Mouse (Mus musculus) lung, postnatal 0 days (tissue): Measurements from ENCODE around the gene Acp2. TPM values are rescaled to one million over a fixed set of nuclear protein-coding genes. Genes with fewer than 3 reads are reported as not detected.

ENCODE experiments used
- ATAC-seq: fragments of 200-750 bp; cut with Nextera tagmentation; 2 replicates; pipeline ENCODE4 v1.8.0; 2017; ENCODE audit warnings: moderate library complexity
- DNase-seq: peaks from one replicate; pipeline ENCODE4 v3.0.0-alpha.2; 2016; ENCODE audit warnings: low spot score
- H3K27ac ChIP-seq: fragments of 300-500 bp; sonication (generic); 2 replicates; pipeline ENCODE4 v1.5.1; 2014; ENCODE audit warnings: antibody characterized with exemption, mild to moderate bottlenecking, low read length, mixed read lengths
- H3K27me3 ChIP-seq: fragments of 300-500 bp; sonication (generic); replicated peaks from 2 replicates; pipeline ENCODE4 v1.6.1; 2014; ENCODE audit warnings: low read length, mixed read lengths; ENCODE audit not compliant: insufficient read depth
- H3K36me3 ChIP-seq: fragments of 300-500 bp; sonication (generic); 2 replicates; pipeline ENCODE4 v1.6.1; 2014; ENCODE audit warnings: low read length, mixed read lengths; ENCODE audit not compliant: insufficient read depth
- H3K4me1 ChIP-seq: fragments of 300-500 bp; sonication (generic); 2 replicates; pipeline ENCODE4 v1.6.1; 2014; ENCODE audit warnings: antibody characterized with exemption, low read depth, low read length, mixed read lengths; ENCODE audit not compliant: insufficient read depth
- H3K4me2 ChIP-seq: fragments of 300-500 bp; sonication (generic); replicated peaks from 2 replicates; pipeline ENCODE4 v1.6.1; 2014; ENCODE audit warnings: low read depth, mild to moderate bottlenecking, low read length, moderate library complexity, mixed read lengths
- H3K4me3 ChIP-seq: fragments of 300-500 bp; sonication (generic); 2 replicates; pipeline ENCODE4 v1.5.1; 2014; ENCODE audit warnings: low read depth, low read length
- H3K9ac ChIP-seq: fragments of 300-500 bp; sonication (generic); replicated peaks from 2 replicates; pipeline ENCODE4 v1.6.1; 2014; ENCODE audit warnings: low read depth, mild to moderate bottlenecking
- H3K9me3 ChIP-seq: fragments of 300-500 bp; sonication (generic); 2 replicates; pipeline ENCODE4 v1.6.1; 2016; ENCODE audit warnings: low read length, mixed read lengths
- CTCF ChIP-seq: IDR thresholded peaks from 2 replicates; pipeline ENCODE4 v1.5.1; 2016; ENCODE audit warnings: antibody characterized with exemption, mild to moderate bottlenecking
- EP300 ChIP-seq: IDR thresholded peaks from 2 replicates; pipeline ENCODE4 v1.6.1; 2016; ENCODE audit warnings: antibody characterized with exemption, mild to moderate bottlenecking, control low read depth
- whole genome bisulfite sequencing: fragments of 180-500 bp; shearing (Covaris S2); extraction: QIAGEN DNeasy Blood & Tissue Kit; methylation state at CpG from one replicate; pipeline ENCODE4 v1.1.7; 2014; 5-methylcytosine and 5-hydroxymethylcytosine counted together
- polyA plus RNA-seq: library from polyadenylated mRNA; unstranded; fragments of >200 nt; fragmentation: Nextera tagmentation; extraction: Ambion mirVana; gene quantifications from 2 replicates; pipeline ENCODE4 v1.2.1, GENCODE M21; 2015

The Acp2 gene
- polyA plus RNA-seq, 1 experiment from 2014 or later: 22.1 TPM

GRCm38 (mm10) chr2:91202972-91203656, 429 bp downstream of the Acp2 start:
- Histone ChIP-seq H3K27me3 (no peaks in the 10 kb centered on the region), H3K9me3 (no peaks in the 10 kb centered on the region), H3K27ac (peak overlapping the region; percentile 87; the same call in 1 of the 2 replicates), H3K4me3 (peak overlapping the region; percentile 60), H3K36me3 (peaks cover 15% of the 10 kb centered on the region), H3K4me2 (peak overlapping the region; percentile 72), H3K9ac (peak overlapping the region; percentile 83), H3K4me1 (peaks cover 14% of the 10 kb centered on the region; the same call in 1 of the 2 replicates)
- no peak for DNase-seq
- ATAC-seq: no peak
- WGBS: 11% methylated on average over 20 of the region's 20 CpGs
- TF ChIP-seq EP300: 0 out of 2 replicates have a peak, but pooled peaks have one; percentile 5
- TF ChIP-seq CTCF: no peak

GRCm38 (mm10) chr2:91206254-91206775, 3.6 kb downstream of the Acp2 start:
- no peak for DNase-seq
- Histone ChIP-seq H3K4me3 (no peak overlapping the region), H3K36me3 (peaks cover 30% of the 10 kb centered on the region), H3K9ac (no peak overlapping the region), H3K4me1 (peaks cover 14% of the 10 kb centered on the region; the same call in 1 of the 2 replicates), H3K27me3 (no peaks in the 10 kb centered on the region), H3K27ac (no peak overlapping the region), H3K4me2 (no peak overlapping the region), H3K9me3 (no peaks in the 10 kb centered on the region)
- 83% methylated on average over 9 of the region's 9 CpGs for WGBS
- no peak for ATAC-seq
- TF ChIP-seq EP300 (no peak), CTCF (no peak)

GRCm38 (mm10) chr2:91213311-91213710, 10.6 kb downstream of the Acp2 start:
- no peaks in the 10 kb centered on the region for H3K27me3 ChIP-seq
- DNase-seq (no peak), ATAC-seq (no peak)
- no peak overlapping the region for H3K4me2 ChIP-seq
- H3K9me3 ChIP-seq: no peaks in the 10 kb centered on the region
- H3K9ac ChIP-seq: no peak overlapping the region
- H3K4me3 ChIP-seq: no peak overlapping the region
- no peaks in the 10 kb centered on the region for H3K4me1 ChIP-seq
- no peak overlapping the region for H3K27ac ChIP-seq
- peaks cover 18% of the 10 kb centered on the region for H3K36me3 ChIP-seq
- no peak for TF ChIP-seq EP300
- TF ChIP-seq CTCF: peak; percentile 32

- no peaks in the 10 kb centered on the region for H3K9me3 ChIP-seq
- H3K9ac ChIP-seq: no peak overlapping the region
- TF ChIP-seq EP300 (no peak), CTCF (no peak)
- no peak overlapping the region for H3K4me3 ChIP-seq
- 43% methylated on average over 4 of the region's 4 CpGs for WGBS
- ATAC-seq: 0 out of 2 replicates have a peak, but pooled peaks have one; percentile 6
- H3K4me1 ChIP-seq: no peaks in the 10 kb centered on the region
- H3K36me3 ChIP-seq: peaks cover 2% of the 10 kb centered on the region; the same call in 1 of the 2 replicates
- no peaks in the 10 kb centered on the region for H3K27me3 ChIP-seq
- no peak overlapping the region for H3K27ac ChIP-seq
- DNase-seq: peak; percentile 35
- H3K4me2 ChIP-seq: no peak overlapping the region
Measured at GRCm38 (mm10) chr2:91217032-91217431, 14.3 kb downstream of the Acp2 start.

- TF ChIP-seq CTCF: no peak
- TF ChIP-seq EP300: no peak
- no peaks in the 10 kb centered on the region for H3K27me3 ChIP-seq
- H3K4me1 ChIP-seq: no peaks in the 10 kb centered on the region
- no peak overlapping the region for H3K27ac ChIP-seq
- no peak overlapping the region for H3K9ac ChIP-seq
- ATAC-seq (no peak), DNase-seq (no peak)
- H3K9me3 ChIP-seq: no peaks in the 10 kb centered on the region
- 93% methylated on average over 3 of the region's 3 CpGs for WGBS
- no peak overlapping the region for H3K4me3 ChIP-seq
- H3K4me2 ChIP-seq: no peak overlapping the region
- H3K36me3 ChIP-seq: no peaks in the 10 kb centered on the region; the same call in 1 of the 2 replicates
Measured at GRCm38 (mm10) chr2:91220501-91220900, 17.8 kb downstream of the Acp2 start.

- H3K4me3 ChIP-seq: no peak overlapping the region
- no peak for DNase-seq
- ATAC-seq: no peak
- no peaks in the 10 kb centered on the region for H3K4me1 ChIP-seq
- no peaks in the 10 kb centered on the region for H3K36me3 ChIP-seq
- H3K27me3 ChIP-seq: no peaks in the 10 kb centered on the region
- WGBS: 74% methylated on average over 2 of the region's 2 CpGs
- H3K9me3 ChIP-seq: no peaks in the 10 kb centered on the region
- no peak overlapping the region for H3K4me2 ChIP-seq
- H3K9ac ChIP-seq: no peak overlapping the region
- TF ChIP-seq EP300: no peak
- peak; percentile 31; the same call in 1 of the 2 replicates for TF ChIP-seq CTCF
- no peak overlapping the region for H3K27ac ChIP-seq
Measured at GRCm38 (mm10) chr2:91223614-91224013, 20.9 kb downstream of the Acp2 start.
